Mouse (Mus musculus) G1E (cell line): ENCODE measurements around the gene Nup35. TPM values are rescaled to one million over a fixed set of nuclear protein-coding genes. Genes with fewer than 3 reads are reported as not detected.

Source experiments
- ATAC-seq: 2 replicates; pipeline ENCODE4 v1.8.0; 2016; ENCODE audit warnings: mild to moderate bottlenecking; ENCODE audit not compliant: insufficient number of reproducible peaks, poor library complexity, low FRiP score, severe bottlenecking; ENCODE audit errors: extremely low read depth
- DNase-seq: peaks from one replicate; pipeline ENCODE4 v3.0.0; 2012; ENCODE audit warnings: low spot score
- H3K27me3 ChIP-seq: 2 replicates; pipeline ENCODE4 v1.6.1; 2012; ENCODE audit warnings: mild to moderate bottlenecking, low read length, inconsistent platforms; ENCODE audit not compliant: insufficient read depth
- H3K36me3 ChIP-seq: replicated peaks from 2 replicates; pipeline ENCODE3; 2012; ENCODE audit warnings: mild to moderate bottlenecking, inconsistent platforms
- H3K4me1 ChIP-seq: 2 replicates; pipeline ENCODE4 v1.6.1; 2012; ENCODE audit warnings: low read depth, low read length, inconsistent platforms, mixed read lengths; ENCODE audit not compliant: insufficient read depth
- H3K4me3 ChIP-seq: 2 replicates; pipeline ENCODE4 v1.5.1; 2012; ENCODE audit warnings: low read depth, mild to moderate bottlenecking, inconsistent platforms, low read length, moderate library complexity, mixed read lengths
- H3K9me3 ChIP-seq: replicated peaks from 2 replicates; pipeline ENCODE4 v1.6.1; 2012; ENCODE audit warnings: inconsistent platforms
- CTCF ChIP-seq: IDR thresholded peaks from 2 replicates; pipeline ENCODE4 v1.5.1; 2012; ENCODE audit warnings: low read depth, low read length, inconsistent platforms, mixed read lengths
- GATA1 ChIP-seq: IDR thresholded peaks from 2 replicates; pipeline ENCODE4 v1.6.1; 2012; ENCODE audit warnings: borderline replicate concordance, low read length, inconsistent platforms, mixed read lengths
- GATA2 ChIP-seq: IDR thresholded peaks from 2 replicates; pipeline ENCODE4 v1.6.1; 2012; ENCODE audit warnings: low read depth, low read length, inconsistent platforms, borderline replicate concordance
- POLR2AphosphoS5 ChIP-seq: IDR thresholded peaks from 2 replicates; pipeline ENCODE4 v1.6.1; 2012; ENCODE audit warnings: low read depth, low read length, inconsistent platforms; ENCODE audit not compliant: insufficient replicate concordance
- TAL1 ChIP-seq: conservative IDR thresholded peaks from 2 replicates; pipeline ENCODE4 v1.6.1; 2012; ENCODE audit warnings: low read depth, low read length, inconsistent platforms, mixed read lengths
- polyA plus RNA-seq: library from polyadenylated mRNA; stranded (reverse); fragments of >175 nt; gene quantifications from 2 replicates; pipeline ENCODE4 v1.2.3, GENCODE M21; 2012
- total RNA-seq, 2 experiments: library from RNA; stranded (forward) in 1 of 2; stranded (reverse) in 1 of 2; fragments of 200-1000 nt in 1 of 2; fragments of >200 nt in 1 of 2; fragmentation: Nextera tagmentation in 1 of 2; gene quantifications; 2 replicates each; pipeline ENCODE4 v1.2.3; 2014 to 2017

The Nup35 gene
- total and polyA plus RNA-seq, 3 experiments, result 2.2 to 87.8 (median 65.8) TPM

GRCm38 (mm10) chr2:80581043-80581711, 35.9 kb upstream of the Nup35 start, which contains the start of gene Nckap1:
TSS of gene Nckap1 (minus strand) at chr2:80581380.
- Histone ChIP-seq H3K9me3 (no peaks in the 10 kb centered on the region), H3K36me3 (peaks cover under 1% of the 10 kb centered on the region), H3K4me1 (peaks cover 23% of the 10 kb centered on the region), H3K4me3 (peak within 1 kb of the TSS; percentile 84), H3K27me3 (peaks cover 11% of the 10 kb centered on the region)
- ATAC-seq, result peak; percentile 73
- peak; percentile 75 for DNase-seq
- TF ChIP-seq TAL1 (no peak), POLR2AphosphoS5 (no peak), GATA1 (no peak)

- Histone ChIP-seq H3K27me3 (peaks cover 11% of the 10 kb centered on the region), H3K4me1 (peaks cover 23% of the 10 kb centered on the region), H3K9me3 (no peaks in the 10 kb centered on the region), H3K4me3 (no peak overlapping the region), H3K36me3 (no peaks in the 10 kb centered on the region)
- ATAC-seq (no peak), DNase-seq (no peak)
- TF ChIP-seq GATA1, result no peak
- no peak for TF ChIP-seq TAL1
- no peak for TF ChIP-seq GATA2
- no peak for TF ChIP-seq CTCF
- TF ChIP-seq POLR2AphosphoS5, result no peak
These were observed 34.7 kb upstream of the Nup35 start for GRCm38 (mm10) chr2:80582356-80582755.

GRCm38 (mm10) chr2:80594215-80594918, 22.7 kb upstream of the Nup35 start:
- H3K4me1 ChIP-seq, result peaks cover 11% of the 10 kb centered on the region
- no peaks in the 10 kb centered on the region for H3K36me3 ChIP-seq
- no peaks in the 10 kb centered on the region for H3K9me3 ChIP-seq
- no peak overlapping the region for H3K4me3 ChIP-seq
- no peak for TF ChIP-seq TAL1
- TF ChIP-seq GATA2, result no peak
- no peak for TF ChIP-seq CTCF
- TF ChIP-seq POLR2AphosphoS5, result no peak
- no peak for TF ChIP-seq GATA1
- ATAC-seq (no peak), DNase-seq (no peak)
- H3K27me3 ChIP-seq, result no peaks in the 10 kb centered on the region

GRCm38 (mm10) chr2:80596960-80597359, 20.1 kb upstream of the Nup35 start:
- Histone ChIP-seq H3K4me3 (no peak overlapping the region), H3K36me3 (no peaks in the 10 kb centered on the region), H3K27me3 (no peaks in the 10 kb centered on the region), H3K9me3 (no peaks in the 10 kb centered on the region), H3K4me1 (peaks cover 11% of the 10 kb centered on the region)
- peak; percentile 94 for ATAC-seq
- TF ChIP-seq POLR2AphosphoS5 (no peak), GATA1 (no peak), CTCF (no peak), GATA2 (no peak), TAL1 (no peak; the same call in 1 of the 2 replicates)
- DNase-seq, result no peak

GRCm38 (mm10) chr2:80599850-80600249, 17.2 kb upstream of the Nup35 start:
- H3K36me3 ChIP-seq, result no peaks in the 10 kb centered on the region
- TF ChIP-seq GATA1, result no peak
- TF ChIP-seq GATA2, result no peak
- no peak for TF ChIP-seq TAL1
- no peak for TF ChIP-seq POLR2AphosphoS5
- TF ChIP-seq CTCF, result no peak
- H3K4me1 ChIP-seq, result peaks cover 11% of the 10 kb centered on the region
- H3K9me3 ChIP-seq, result no peaks in the 10 kb centered on the region
- ATAC-seq (no peak), DNase-seq (no peak)
- H3K27me3 ChIP-seq, result 0 out of 2 replicates have a peak, but pooled peaks cover 3% of the 10 kb centered on the region
- H3K4me3 ChIP-seq, result no peak overlapping the region

GRCm38 (mm10) chr2:80600611-80601010, 16.4 kb upstream of the Nup35 start:
- DNase-seq (no peak), ATAC-seq (no peak)
- TF ChIP-seq GATA1 (no peak), POLR2AphosphoS5 (no peak), CTCF (no peak), GATA2 (no peak), TAL1 (no peak)
- Histone ChIP-seq H3K4me3 (no peak overlapping the region), H3K4me1 (peaks cover 11% of the 10 kb centered on the region), H3K9me3 (no peaks in the 10 kb centered on the region), H3K27me3 (peaks cover 5% of the 10 kb centered on the region; the same call in 1 of the 2 replicates), H3K36me3 (no peaks in the 10 kb centered on the region)
